Mouse (Mus musculus) liver, postnatal 0 days (tissue): Measurements from ENCODE around the gene Rinl.

Source experiments
- CTCF ChIP-seq: sonication (generic); IDR thresholded peaks from 2 replicates; pipeline ENCODE4 v1.5.1; 2016; ENCODE audit warnings: antibody characterized with exemption, low read depth
- EP300 ChIP-seq: IDR thresholded peaks from 2 replicates; pipeline ENCODE4 v1.6.1; 2016; ENCODE audit warnings: antibody characterized with exemption, low read depth, mild to moderate bottlenecking

- TF ChIP-seq CTCF (no peak), EP300 (no peak)
Measured at GRCm38 (mm10) chr7:28822556-28822955, 33.8 kb downstream of the Rinl start.
